12 mouse cellular contexts compared by ENCODE assay signal in genomic region chr11:98004161-98004560, GRCm38 (mm10). TPM values are rescaled to one million over a fixed set of nuclear protein-coding genes. Genes with fewer than 3 reads are reported as not detected.
DNase-seq lines count a peak whose midpoint lies in the region; ATAC-seq and TF ChIP-seq lines count a peak whose summit lies in the region.
"Had no signal": no experiment of that assay in that cellular context is flagged by ENCODE, and none has a peak within 500 bp of the region (broad histone marks: within the 10 kb centered on the region; RNA-seq: fewer than 3 reads in every experiment).

No protein-coding gene starts in this region.

- TF ChIP-seq EP300 in heart, adult 2 months (IDR thresholded peaks at IDR 0.05; ENCODE audit: insufficient read depth, low read depth, low read length) = no peak

- TF ChIP-seq POLR2A in cortical plate, adult 2 months (IDR thresholded peaks at IDR 0.05; ENCODE audit: extremely low read depth, insufficient read depth, low read length) = 0 out of 2 replicates have a peak, but pooled peaks have one; percentile 27
- no peak for TF ChIP-seq POLR2A in heart, adult 2 months (IDR thresholded peaks at IDR 0.05; ENCODE audit: insufficient read depth, low read depth, low read length)

- peaks cover 42% of the 10 kb centered on the region for H3K4me1 ChIP-seq in limb, embryonic 12.5 days (replicated peaks)
- peaks cover 47% of the 10 kb centered on the region for H3K4me1 ChIP-seq in limb, embryonic 10.5 days
- H3K4me1 ChIP-seq in cortical plate, adult 2 months (ENCODE audit: control insufficient read depth, insufficient read depth, low read length) = peaks cover 4% of the 10 kb centered on the region
- H3K4me1 ChIP-seq in heart, adult 2 months (ENCODE audit: control insufficient read depth, insufficient read depth, low read length) = peaks cover 4% of the 10 kb centered on the region

- H3K27me3 ChIP-seq in limb, embryonic 12.5 days = peaks cover 42% of the 10 kb centered on the region
- peaks cover 63% of the 10 kb centered on the region for H3K27me3 ChIP-seq in limb, embryonic 10.5 days (ENCODE audit: low read depth, poor library complexity, severe bottlenecking)
- no peaks in the 10 kb centered on the region for H3K27me3 ChIP-seq in heart, adult 2 months (ENCODE audit: control insufficient read depth, insufficient read depth, low read length)

- H3K4me3 ChIP-seq in limb, embryonic 12.5 days (replicated peaks) = no peak overlapping the region
- H3K4me3 ChIP-seq in limb, embryonic 10.5 days = no peak overlapping the region
- no peak overlapping the region for H3K4me3 ChIP-seq in cortical plate, adult 2 months (ENCODE audit: insufficient read depth, low read length)
- no peak overlapping the region for H3K4me3 ChIP-seq in heart, adult 2 months

- no peak overlapping the region for H3K4me2 ChIP-seq in limb, embryonic 12.5 days

- peak; percentile 64 to 82 for DNase-seq in frontal cortex, adult 2 months (ENCODE audit: extremely low spot score in 1 of 2, low spot score in 1 of 2)
- no peak for DNase-seq in frontal cortex, postnatal 25 days (ENCODE audit: low spot score in 2 of 2)
- no peak for DNase-seq in limb, embryonic 10.5 days (ENCODE audit: low spot score)
- peak; percentile 34 for DNase-seq in 3T3-L1 (ENCODE audit: low read depth, low spot score)
- no peak for DNase-seq in thymus, postnatal 36 days
- DNase-seq in heart, adult 2 months = no peak
- DNase-seq: cerebellum, adult 9-11 months; kidney, adult 8-10 months; liver, postnatal 0 days had no signal

- no peak overlapping the region for H3K9ac ChIP-seq in limb, embryonic 12.5 days (replicated peaks)
- no peak overlapping the region for H3K9ac ChIP-seq in heart, adult 2 months (ENCODE audit: low read depth, low read length)
- H3K9ac ChIP-seq: liver, postnatal 0 days had no signal

- no peaks in the 10 kb centered on the region for H3K9me3 ChIP-seq in limb, embryonic 12.5 days
- H3K9me3 ChIP-seq in limb, embryonic 10.5 days (replicated peaks) = no peaks in the 10 kb centered on the region

- H3K79me2 ChIP-seq in heart, adult 2 months (replicated peaks; ENCODE audit: control insufficient read depth, insufficient read depth, low read length) = no peaks in the 10 kb centered on the region

- intact Hi-C loops in heart, adult 2 months (cut with DNase I) = no loop called here

- TF ChIP-seq CTCF in cortical plate, adult 2 months (IDR thresholded peaks at IDR 0.05; ENCODE audit: extremely low read depth, insufficient read depth, low read length) = no peak
- no peak for TF ChIP-seq CTCF in heart, adult 2 months (IDR thresholded peaks at IDR 0.05)

- peak overlapping the region; percentile 18; the same call in 1 of the 2 replicates for H3K27ac ChIP-seq in limb, embryonic 12.5 days
- H3K27ac ChIP-seq in limb, embryonic 10.5 days = no peak overlapping the region
- H3K27ac ChIP-seq in cortical plate, adult 2 months (ENCODE audit: insufficient read depth, low read length) = no peak overlapping the region
- H3K27ac ChIP-seq in heart, adult 2 months = no peak overlapping the region

- no peak for ATAC-seq in limb, embryonic 12.5 days (ENCODE audit: insufficient number of reproducible peaks, insufficient read depth, low FRiP score, low TSS enrichment, low read depth)

- WGBS in limb, embryonic 12.5 days = 78% methylated on average over 8 of the region's 8 CpGs
- WGBS in limb, embryonic 10.5 days = 89% methylated on average over 8 of the region's 8 CpGs
- 73% methylated on average over 8 of the region's 8 CpGs for WGBS in heart, adult 2 months

- peaks cover 48% of the 10 kb centered on the region for H3K36me3 ChIP-seq in limb, embryonic 12.5 days
- peaks cover 25% of the 10 kb centered on the region for H3K36me3 ChIP-seq in limb, embryonic 10.5 days
- no peaks in the 10 kb centered on the region for H3K36me3 ChIP-seq in heart, adult 2 months (ENCODE audit: control insufficient read depth, insufficient read depth, low read length)

RNA-seq across cellular contexts. Expression of gene Arl5c, which starts 8.2 kb away (rescaled TPM):
- 3.2 and 3.4 TPM in 2 replicates for polyA plus RNA-seq in frontal cortex, adult 2 months (2012; rRNA removed)
- polyA plus RNA-seq in limb, embryonic 12.5 days (2016; fragmentation: Nextera tagmentation; extraction: Ambion mirVana) = 5.9 and 7.1 TPM in 2 replicates
- 12.4 and 17.8 TPM in 2 replicates for polyA plus RNA-seq in limb, embryonic 10.5 days (2016; fragmentation: Nextera tagmentation; extraction: Ambion mirVana)
- polyA plus RNA-seq in cortical plate, adult 2 months (2012; rRNA removed) = 2.2 and 2.6 TPM in 2 replicates
- under 1 TPM; 0.66 to 0.70 TPM for total RNA-seq in heart, adult 2 months (2021)
- 2.4 and 2.8 TPM in 2 replicates for polyA plus RNA-seq in heart, adult 2 months (2012; rRNA removed)

RNA-seq across cellular contexts. Expression of gene Plxdc1, which starts 17.9 kb away (rescaled TPM):
- 11.1 and 11.4 TPM in 2 replicates for polyA plus RNA-seq in frontal cortex, adult 2 months (2012; rRNA removed)
- polyA plus RNA-seq in limb, embryonic 12.5 days (2016; fragmentation: Nextera tagmentation; extraction: Ambion mirVana) = 0.12 TPM in 1 of 2 replicates, not detected in the other
- polyA plus RNA-seq in limb, embryonic 10.5 days (2016; fragmentation: Nextera tagmentation; extraction: Ambion mirVana) = not detected in 2 replicates
- polyA plus RNA-seq in cortical plate, adult 2 months (2012; rRNA removed) = 28.6 and 29.2 TPM in 2 replicates
- total RNA-seq in heart, adult 2 months (2021) = 1 to 10 TPM; 4.5 to 5.5 TPM
- polyA plus RNA-seq in heart, adult 2 months (2012; rRNA removed) = 6.6 and 8.5 TPM in 2 replicates

RNA-seq across cellular contexts. Expression of gene Cacnb1, which starts 18.7 kb away (rescaled TPM):
- 99.8 and 103 TPM in 2 replicates for polyA plus RNA-seq in frontal cortex, adult 2 months (2012; rRNA removed)
- polyA plus RNA-seq in limb, embryonic 12.5 days (2016; fragmentation: Nextera tagmentation; extraction: Ambion mirVana) = 13.2 and 16.0 TPM in 2 replicates
- 3.4 and 6.5 TPM in 2 replicates for polyA plus RNA-seq in limb, embryonic 10.5 days (2016; fragmentation: Nextera tagmentation; extraction: Ambion mirVana)
- polyA plus RNA-seq in cortical plate, adult 2 months (2012; rRNA removed) = 114 and 117 TPM in 2 replicates
- 1 to 10 TPM; 5.9 to 6.1 TPM for total RNA-seq in heart, adult 2 months (2021)
- polyA plus RNA-seq in heart, adult 2 months (2012; rRNA removed) = 10.0 and 10.5 TPM in 2 replicates

RNA-seq across cellular contexts. Expression of gene Rpl19, which starts 22.3 kb away (rescaled TPM):
- polyA plus RNA-seq in frontal cortex, adult 2 months (2012; rRNA removed) = 918 and 950 TPM in 2 replicates
- polyA plus RNA-seq in limb, embryonic 12.5 days (2016; fragmentation: Nextera tagmentation; extraction: Ambion mirVana) = 1,014 and 1,051 TPM in 2 replicates
- polyA plus RNA-seq in limb, embryonic 10.5 days (2016; fragmentation: Nextera tagmentation; extraction: Ambion mirVana) = 1,186 and 1,476 TPM in 2 replicates
- 880 and 901 TPM in 2 replicates for polyA plus RNA-seq in cortical plate, adult 2 months (2012; rRNA removed)
- total RNA-seq in heart, adult 2 months (2021) = 100 to 1,000 TPM; 505 to 604 TPM
- polyA plus RNA-seq in heart, adult 2 months (2012; rRNA removed) = 348 and 422 TPM in 2 replicates

RNA-seq across cellular contexts. Expression of gene Stac2, which starts 49.1 kb away (rescaled TPM):
- polyA plus RNA-seq in frontal cortex, adult 2 months (2012; rRNA removed) = 47.8 and 64.4 TPM in 2 replicates
- polyA plus RNA-seq in limb, embryonic 12.5 days (2016; fragmentation: Nextera tagmentation; extraction: Ambion mirVana) = 0.31 and 0.68 TPM in 2 replicates
- polyA plus RNA-seq in limb, embryonic 10.5 days (2016; fragmentation: Nextera tagmentation; extraction: Ambion mirVana) = 0.28 and 0.56 TPM in 2 replicates
- 49.7 and 51.6 TPM in 2 replicates for polyA plus RNA-seq in cortical plate, adult 2 months (2012; rRNA removed)
- under 1 TPM; 0.10 to 0.20 TPM for total RNA-seq in heart, adult 2 months (2021)
- 0.09 and 0.35 TPM in 2 replicates for polyA plus RNA-seq in heart, adult 2 months (2012; rRNA removed)
- total RNA-seq: granulocyte monocyte progenitor cell, adult 5-6 weeks had no signal

Comparison
In these comparisons a context has a peak if more than half of its experiments do, and no peak if none do; other contexts are left out.
1. DNase-seq: peak in frontal cortex, adult 2 months (2 of 2) and 3T3-L1 (single experiment); none in frontal cortex, postnatal 25 days (0 of 2), limb, embryonic 10.5 days (single experiment), thymus, postnatal 36 days (0 of 2) and heart, adult 2 months (0 of 2).